Mouse (Mus musculus): ENCODE measurements around the gene Asb18.

Asb18 gene

GRCm38 (mm10) chr1:89930551-89930950 lies 83.9 kb downstream of the Asb18 start:
- TF ChIP-seq GATA4 (IDR thresholded peaks at IDR 0.05; ENCODE audit: insufficient replicate concordance, low read length), result no peak

GRCm38 (mm10) chr1:89929721-89930505 lies 84.6 kb downstream of the Asb18 start:
- TF ChIP-seq GATA4 (IDR thresholded peaks at IDR 0.05; ENCODE audit: insufficient replicate concordance, low read length), result no peak

GRCm38 (mm10) chr1:89929181-89929580 lies 85.3 kb downstream of the Asb18 start:
- TF ChIP-seq GATA4 (IDR thresholded peaks at IDR 0.05; ENCODE audit: insufficient replicate concordance, low read length), result no peak

- no peak for TF ChIP-seq GATA4 (IDR thresholded peaks at IDR 0.05; ENCODE audit: insufficient replicate concordance, low read length)
These were observed 85.8 kb downstream of the Asb18 start for GRCm38 (mm10) chr1:89928676-89929075.

- TF ChIP-seq GATA4 (IDR thresholded peaks at IDR 0.05; ENCODE audit: insufficient replicate concordance, low read length), result no peak
These were observed 87.3 kb downstream of the Asb18 start for GRCm38 (mm10) chr1:89927061-89927661.

- TF ChIP-seq GATA4 (IDR thresholded peaks at IDR 0.05; ENCODE audit: insufficient replicate concordance, low read length), result no peak
These were observed 87.8 kb downstream of the Asb18 start for GRCm38 (mm10) chr1:89926583-89927060.

GRCm38 (mm10) chr1:89925501-89926190 lies 88.8 kb downstream of the Asb18 start:
- TF ChIP-seq GATA4 (IDR thresholded peaks at IDR 0.05; ENCODE audit: insufficient replicate concordance, low read length), result no peak

- TF ChIP-seq GATA4 (IDR thresholded peaks at IDR 0.05; ENCODE audit: insufficient replicate concordance, low read length), result no peak
These were observed 90.8 kb downstream of the Asb18 start for GRCm38 (mm10) chr1:89923642-89924020.

- no peak for TF ChIP-seq GATA4 (IDR thresholded peaks at IDR 0.05; ENCODE audit: insufficient replicate concordance, low read length)
These were observed 91.4 kb downstream of the Asb18 start for GRCm38 (mm10) chr1:89922883-89923641.

GRCm38 (mm10) chr1:89922282-89922681 lies 92.2 kb downstream of the Asb18 start:
- no peak for TF ChIP-seq GATA4 (IDR thresholded peaks at IDR 0.05; ENCODE audit: insufficient replicate concordance, low read length)

GRCm38 (mm10) chr1:89921806-89922205 lies 92.7 kb downstream of the Asb18 start:
- TF ChIP-seq GATA4 (IDR thresholded peaks at IDR 0.05; ENCODE audit: insufficient replicate concordance, low read length), result no peak

GRCm38 (mm10) chr1:89919206-89919605 lies 95.3 kb downstream of the Asb18 start:
- no peak for TF ChIP-seq GATA4 (IDR thresholded peaks at IDR 0.05; ENCODE audit: insufficient replicate concordance, low read length)

GRCm38 (mm10) chr1:89918111-89918510 lies 96.4 kb downstream of the Asb18 start:
- no peak for TF ChIP-seq GATA4 (IDR thresholded peaks at IDR 0.05; ENCODE audit: insufficient replicate concordance, low read length)

GRCm38 (mm10) chr1:89913611-89914010 lies 100.9 kb downstream of the Asb18 start:
- TF ChIP-seq GATA4 (IDR thresholded peaks at IDR 0.05; ENCODE audit: insufficient replicate concordance, low read length), result no peak

GRCm38 (mm10) chr1:89912392-89912791 lies 102.1 kb downstream of the Asb18 start:
- TF ChIP-seq GATA4 (IDR thresholded peaks at IDR 0.05; ENCODE audit: insufficient replicate concordance, low read length), result no peak
